Mouse (Mus musculus) testis, adult 2 months (tissue): ENCODE results near the gene Itgav.

Source experiments
- CTCF ChIP-seq: fragments of 200-500 bp; IDR thresholded peaks from 2 replicates; pipeline ENCODE4 v1.5.1; 2012; ENCODE audit warnings: low read depth, mild to moderate bottlenecking, inconsistent platforms, low read length, moderate library complexity; ENCODE audit not compliant: control insufficient read depth, insufficient read depth, insufficient replicate concordance
- POLR2A ChIP-seq: fragments of 200-500 bp; IDR thresholded peaks from 2 replicates; pipeline ENCODE4 v1.6.1; 2012; ENCODE audit warnings: low read depth, mild to moderate bottlenecking, inconsistent platforms, low read length, moderate library complexity; ENCODE audit not compliant: control insufficient read depth

DNA sequence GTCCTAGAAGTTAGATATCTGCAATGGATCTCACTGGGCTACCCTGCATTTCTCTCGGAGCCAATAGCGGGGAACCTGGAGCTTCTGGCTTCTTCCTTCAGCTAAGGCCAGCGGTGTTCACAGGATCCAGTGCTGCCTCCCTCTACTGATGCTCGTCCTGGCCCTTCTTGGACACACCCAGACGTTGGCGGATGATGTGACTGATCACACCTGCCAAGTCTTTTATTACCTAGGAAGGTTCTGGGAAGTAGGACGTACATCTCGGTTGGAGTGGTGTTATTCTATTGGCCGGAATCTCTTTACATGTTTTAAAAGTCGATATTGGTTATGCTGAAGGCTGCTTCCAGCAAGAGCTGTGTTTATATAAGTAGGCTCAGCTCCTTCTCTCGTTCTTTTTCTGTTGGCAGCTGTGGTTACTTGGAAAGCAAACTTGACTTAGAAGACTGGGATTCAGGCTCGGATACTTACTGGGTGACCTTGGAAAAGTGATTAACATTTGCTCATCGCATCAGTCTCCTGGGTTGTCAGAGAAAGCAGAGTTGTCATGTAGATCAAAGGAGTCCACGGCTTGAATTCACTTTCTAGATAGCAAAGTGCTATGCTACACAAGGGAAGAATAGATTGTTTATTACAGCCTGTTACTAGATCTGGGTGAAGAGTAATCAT is 14.5 kb downstream of the Itgav start:
- TF ChIP-seq POLR2A, result no peak
- TF ChIP-seq CTCF, result no peak
